Mouse (Mus musculus): ENCODE measurements around the gene Sh3gl3. TPM values are rescaled to one million over a fixed set of nuclear protein-coding genes. Genes with fewer than 3 reads are reported as not detected.

Gene Sh3gl3
- polyA plus RNA-seq, 1 experiment = 1.7 TPM

GRCm38 (mm10) chr7:82191604-82192003 lies 18.0 kb downstream of the Sh3gl3 start:
- H3K4me1 ChIP-seq (ENCODE audit: control insufficient read depth, insufficient read depth, low read length) = 0 out of 2 replicates have a peak, but pooled peaks cover 8% of the 10 kb centered on the region
- TF ChIP-seq CTCF (IDR thresholded peaks at IDR 0.05; ENCODE audit: borderline replicate concordance, insufficient read depth, low read length) (no peak), POLR2A (IDR thresholded peaks at IDR 0.05; ENCODE audit: low read depth, low read length) (no peak)
- no peak overlapping the region for H3K4me3 ChIP-seq (ENCODE audit: insufficient read depth, low read length)
- H3K27ac ChIP-seq (ENCODE audit: insufficient read depth, low read length) = no peak overlapping the region

- 0 out of 2 replicates have a peak, but pooled peaks cover 8% of the 10 kb centered on the region for H3K4me1 ChIP-seq (ENCODE audit: control insufficient read depth, insufficient read depth, low read length)
- no peak for TF ChIP-seq CTCF (IDR thresholded peaks at IDR 0.05; ENCODE audit: borderline replicate concordance, insufficient read depth, low read length)
- TF ChIP-seq POLR2A (IDR thresholded peaks at IDR 0.05; ENCODE audit: low read depth, low read length) = no peak
Measured at GRCm38 (mm10) chr7:82192512-82192911, 18.9 kb downstream of the Sh3gl3 start.

GRCm38 (mm10) chr7:82203111-82203510 lies 29.5 kb downstream of the Sh3gl3 start:
- no peak for TF ChIP-seq POLR2A (IDR thresholded peaks at IDR 0.05; ENCODE audit: low read depth, low read length)
- TF ChIP-seq CTCF (IDR thresholded peaks at IDR 0.05; ENCODE audit: borderline replicate concordance, insufficient read depth, low read length) = no peak
- Histone ChIP-seq H3K4me1 (ENCODE audit: control insufficient read depth, insufficient read depth, low read length) (no peaks in the 10 kb centered on the region), H3K27ac (ENCODE audit: insufficient read depth, low read length) (no peak overlapping the region), H3K4me3 (ENCODE audit: insufficient read depth, low read length) (no peak overlapping the region)

More at GRCm38 (mm10) chr7:82192512-82192911, 18.9 kb downstream of the Sh3gl3 start:
- H3K4me3 ChIP-seq (ENCODE audit: insufficient read depth, low read length) = no peak overlapping the region
- H3K27ac ChIP-seq (ENCODE audit: insufficient read depth, low read length) = no peak overlapping the region

GRCm38 (mm10) chr7:82204014-82204784 lies 30.6 kb downstream of the Sh3gl3 start:
- no peak overlapping the region for H3K4me3 ChIP-seq (ENCODE audit: insufficient read depth, low read length)
- H3K4me1 ChIP-seq (ENCODE audit: control insufficient read depth, insufficient read depth, low read length) = no peaks in the 10 kb centered on the region
- no peak overlapping the region for H3K27ac ChIP-seq (ENCODE audit: insufficient read depth, low read length)
- no peak for TF ChIP-seq CTCF (IDR thresholded peaks at IDR 0.05; ENCODE audit: borderline replicate concordance, insufficient read depth, low read length)
- TF ChIP-seq POLR2A (IDR thresholded peaks at IDR 0.05; ENCODE audit: low read depth, low read length) = no peak

GRCm38 (mm10) chr7:82204975-82205374 lies 31.3 kb downstream of the Sh3gl3 start:
- Histone ChIP-seq H3K4me1 (ENCODE audit: control insufficient read depth, insufficient read depth, low read length) (no peaks in the 10 kb centered on the region), H3K4me3 (ENCODE audit: insufficient read depth, low read length) (no peak overlapping the region), H3K27ac (ENCODE audit: insufficient read depth, low read length) (no peak overlapping the region)
- no peak for TF ChIP-seq POLR2A (IDR thresholded peaks at IDR 0.05; ENCODE audit: low read depth, low read length)
- no peak for TF ChIP-seq CTCF (IDR thresholded peaks at IDR 0.05; ENCODE audit: borderline replicate concordance, insufficient read depth, low read length)

- no peak overlapping the region for H3K4me3 ChIP-seq (ENCODE audit: insufficient read depth, low read length)
- TF ChIP-seq POLR2A (IDR thresholded peaks at IDR 0.05; ENCODE audit: low read depth, low read length) = no peak
- TF ChIP-seq CTCF (IDR thresholded peaks at IDR 0.05; ENCODE audit: borderline replicate concordance, insufficient read depth, low read length) = no peak
- H3K27ac ChIP-seq (ENCODE audit: insufficient read depth, low read length) = no peak overlapping the region
- no peaks in the 10 kb centered on the region for H3K4me1 ChIP-seq (ENCODE audit: control insufficient read depth, insufficient read depth, low read length)
Measured at GRCm38 (mm10) chr7:82206787-82207186, 33.1 kb downstream of the Sh3gl3 start.

GRCm38 (mm10) chr7:82221380-82221933 lies 47.8 kb downstream of the Sh3gl3 start:
- H3K4me1 ChIP-seq (ENCODE audit: control insufficient read depth, insufficient read depth, low read length) = no peaks in the 10 kb centered on the region
- no peak for TF ChIP-seq CTCF (IDR thresholded peaks at IDR 0.05; ENCODE audit: borderline replicate concordance, insufficient read depth, low read length)
- TF ChIP-seq POLR2A (IDR thresholded peaks at IDR 0.05; ENCODE audit: low read depth, low read length) = no peak
- H3K27ac ChIP-seq (ENCODE audit: insufficient read depth, low read length) = no peak overlapping the region
- H3K4me3 ChIP-seq (ENCODE audit: insufficient read depth, low read length) = no peak overlapping the region

GRCm38 (mm10) chr7:82223906-82224846 lies 50.5 kb downstream of the Sh3gl3 start:
- TF ChIP-seq CTCF (IDR thresholded peaks at IDR 0.05; ENCODE audit: borderline replicate concordance, insufficient read depth, low read length) (no peak), POLR2A (IDR thresholded peaks at IDR 0.05; ENCODE audit: low read depth, low read length) (no peak)
- Histone ChIP-seq H3K27ac (ENCODE audit: insufficient read depth, low read length) (no peak overlapping the region), H3K4me3 (ENCODE audit: insufficient read depth, low read length) (no peak overlapping the region), H3K4me1 (ENCODE audit: control insufficient read depth, insufficient read depth, low read length) (no peaks in the 10 kb centered on the region)

- TF ChIP-seq POLR2A (IDR thresholded peaks at IDR 0.05; ENCODE audit: low read depth, low read length) (no peak), CTCF (IDR thresholded peaks at IDR 0.05; ENCODE audit: borderline replicate concordance, insufficient read depth, low read length) (no peak)
- H3K4me1 ChIP-seq (ENCODE audit: control insufficient read depth, insufficient read depth, low read length) = no peaks in the 10 kb centered on the region
- no peak overlapping the region for H3K4me3 ChIP-seq (ENCODE audit: insufficient read depth, low read length)
- no peak overlapping the region for H3K27ac ChIP-seq (ENCODE audit: insufficient read depth, low read length)
Measured at GRCm38 (mm10) chr7:82233201-82233600, 59.6 kb downstream of the Sh3gl3 start.

Measured in embryonic fibroblast, embryonic 13.5 days (primary cell).